Mouse (Mus musculus) heart, embryonic 13.5 days (tissue): Measurements from ENCODE around the gene Rer1. TPM values are rescaled to one million over a fixed set of nuclear protein-coding genes. Genes with fewer than 3 reads are reported as not detected.
A peak's percentile ranks its signal among the peaks of the same experiment; 100 is the strongest.
"Not testable (repeated sequence)": the region's sequence is repeated elsewhere in the genome, so short reads cannot be mapped to it uniquely, and the experiment has no call there.

Experiments
- ATAC-seq: fragments of 200-750 bp; cut with Nextera tagmentation; 2 replicates; pipeline ENCODE4 v1.8.0; 2017; ENCODE audit warnings: moderate TSS enrichment; ENCODE audit not compliant: insufficient number of reproducible peaks, low FRiP score, low TSS enrichment; ENCODE audit errors: extremely low read depth
- H3K27ac ChIP-seq: fragments of 300-500 bp; sonication (generic); replicated peaks from 2 replicates; pipeline ENCODE4 v1.5.1; 2015; ENCODE audit warnings: moderate library complexity, mild to moderate bottlenecking, inconsistent platforms
- H3K27me3 ChIP-seq: fragments of 300-500 bp; sonication (generic); replicated peaks from 2 replicates; pipeline ENCODE4 v1.6.1; 2015; ENCODE audit warnings: mild to moderate bottlenecking, inconsistent platforms
- H3K36me3 ChIP-seq: fragments of 300-500 bp; sonication (generic); 2 replicates; pipeline ENCODE4 v1.6.1; 2015; ENCODE audit warnings: mild to moderate bottlenecking, inconsistent platforms
- H3K4me1 ChIP-seq: fragments of 300-500 bp; sonication (generic); 2 replicates; pipeline ENCODE4 v1.6.1; 2015; ENCODE audit warnings: inconsistent platforms
- H3K4me2 ChIP-seq: fragments of 300-500 bp; sonication (generic); 2 replicates; pipeline ENCODE4 v1.6.1; 2015; ENCODE audit warnings: inconsistent platforms, mild to moderate bottlenecking, moderate library complexity
- H3K4me3 ChIP-seq: fragments of 300-500 bp; sonication (generic); 2 replicates; pipeline ENCODE4 v1.5.1; 2015; ENCODE audit warnings: moderate library complexity, mild to moderate bottlenecking, inconsistent platforms
- H3K9ac ChIP-seq: fragments of 300-500 bp; sonication (generic); 2 replicates; pipeline ENCODE4 v1.6.1; 2015; ENCODE audit warnings: inconsistent platforms, mild to moderate bottlenecking, moderate library complexity
- H3K9me3 ChIP-seq: fragments of 300-500 bp; sonication (generic); 2 replicates; pipeline ENCODE4 v1.6.1; 2016; ENCODE audit warnings: inconsistent platforms
- WGBS: fragments of 180-500 bp; shearing (Covaris S2); methylation state at CpG from one replicate; pipeline ENCODE4 v1.1.7; 2015; ENCODE audit warnings: mixed read lengths; 5-methylcytosine and 5-hydroxymethylcytosine counted together
- polyA plus RNA-seq: library from polyadenylated mRNA; unstranded; fragments of >200 nt; fragmentation: Nextera tagmentation; extraction: Ambion mirVana; gene quantifications from 2 replicates; pipeline ENCODE4 v1.2.1, GENCODE M21; 2015

Gene Rer1
- polyA plus RNA-seq, 1 experiment from 2014 or later: 114 TPM

DNA sequence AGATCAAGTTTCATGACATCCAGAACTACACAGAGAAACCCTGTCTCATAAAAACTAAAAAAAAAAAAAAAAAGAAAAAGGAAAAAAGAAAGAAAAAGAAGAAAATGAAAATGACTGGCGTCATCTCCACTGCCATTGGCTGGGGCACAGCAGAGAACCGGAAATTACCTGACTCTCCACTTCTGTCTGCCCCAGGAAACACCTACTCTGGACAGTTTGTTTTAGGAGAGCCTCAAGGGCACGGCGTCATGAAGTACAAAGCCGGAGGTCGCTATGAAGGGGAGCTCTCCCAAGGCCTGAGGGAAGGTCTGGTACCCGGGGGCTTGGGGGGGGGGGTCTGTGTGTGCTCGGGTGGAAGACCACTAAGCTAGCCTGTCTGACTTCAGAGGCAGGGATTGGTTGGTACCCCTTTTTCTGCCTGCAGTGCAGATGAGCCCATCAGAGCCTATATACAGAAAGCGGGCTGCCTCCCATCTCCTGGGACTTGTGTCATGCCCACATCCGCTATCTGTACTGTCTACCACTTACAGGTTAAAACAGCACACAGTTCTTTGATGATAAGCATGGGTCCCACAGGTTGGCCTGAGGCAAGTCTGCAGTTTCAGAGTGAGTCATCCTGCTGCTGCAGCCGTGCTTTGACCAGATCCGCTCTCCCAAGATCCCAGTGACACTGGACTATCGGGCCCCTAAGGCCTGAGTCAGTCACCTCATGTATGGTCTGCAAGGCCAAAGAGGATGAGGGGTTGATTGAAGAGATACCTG is 4.7 kb upstream of the Rer1 start:
- 84% methylated on average over 13 of the region's 13 CpGs for WGBS
- H3K27me3 ChIP-seq: no peaks in the 10 kb centered on the region
- no peak overlapping the region for H3K4me2 ChIP-seq
- no peak overlapping the region for H3K4me3 ChIP-seq
- no peaks in the 10 kb centered on the region for H3K9me3 ChIP-seq
- peaks cover 16% of the 10 kb centered on the region for H3K36me3 ChIP-seq
- H3K9ac ChIP-seq: no peak overlapping the region
- ATAC-seq: no peak
- H3K27ac ChIP-seq: no peak overlapping the region
- peaks cover 16% of the 10 kb centered on the region for H3K4me1 ChIP-seq

DNA sequence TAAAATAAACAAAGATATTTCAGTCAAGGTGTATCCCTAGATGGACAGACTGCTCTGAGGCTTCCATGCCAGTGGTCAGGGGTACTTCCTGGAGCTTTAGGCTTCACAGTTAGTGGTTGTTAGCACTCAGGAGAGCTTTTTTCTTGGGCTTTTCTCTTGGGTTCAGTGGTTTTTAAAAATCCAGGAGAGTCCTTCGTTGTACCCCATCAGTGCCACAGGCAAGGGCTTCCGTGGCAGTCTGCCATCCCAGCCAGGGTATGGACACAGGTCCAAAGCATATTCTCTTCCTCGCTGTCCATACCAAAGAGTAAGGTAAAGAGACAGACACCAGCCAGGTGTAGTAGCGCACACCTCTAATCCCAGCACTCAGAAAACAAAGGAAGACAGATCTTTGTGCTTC is 4.0 kb upstream of the Rer1 start:
- H3K36me3 ChIP-seq: peaks cover 16% of the 10 kb centered on the region
- 79% methylated on average over 4 of the region's 4 CpGs for WGBS
- ATAC-seq: no peak
- no peaks in the 10 kb centered on the region for H3K27me3 ChIP-seq
- peaks cover 17% of the 10 kb centered on the region for H3K4me1 ChIP-seq
- no peak overlapping the region for H3K27ac ChIP-seq
- H3K9me3 ChIP-seq: no peaks in the 10 kb centered on the region
- H3K4me2 ChIP-seq: no peak overlapping the region
- no peak overlapping the region for H3K4me3 ChIP-seq
- no peak overlapping the region for H3K9ac ChIP-seq

DNA sequence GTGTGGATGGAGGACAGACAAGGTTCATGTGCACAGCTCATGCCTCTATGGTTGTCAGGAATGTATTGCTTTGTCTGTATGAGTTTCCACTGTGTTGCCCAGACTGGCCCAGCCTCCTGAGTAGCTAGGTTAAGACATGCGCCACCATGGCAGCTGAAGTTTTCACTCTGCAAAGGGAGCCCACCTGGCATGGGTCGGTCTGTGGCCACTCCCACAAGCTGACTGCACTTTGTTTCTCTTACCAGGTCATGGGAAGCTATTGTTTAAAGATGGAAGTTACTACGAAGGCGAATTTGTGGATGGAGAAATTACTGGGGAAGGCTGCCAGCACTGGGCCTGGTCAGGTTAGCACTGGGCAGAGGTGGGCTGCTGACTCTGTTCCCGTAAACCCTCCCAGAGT is 3.1 kb upstream of the Rer1 start:
- Histone ChIP-seq H3K4me3 (no peak overlapping the region), H3K27me3 (no peaks in the 10 kb centered on the region), H3K4me1 (peaks cover 22% of the 10 kb centered on the region), H3K9me3 (no peaks in the 10 kb centered on the region), H3K4me2 (no peak overlapping the region), H3K36me3 (peaks cover 16% of the 10 kb centered on the region), H3K9ac (no peak overlapping the region), H3K27ac (no peak overlapping the region)
- no peak for ATAC-seq
- 86% methylated on average over 5 of the region's 5 CpGs for WGBS

GRCm38 (mm10) chr4:155085206-155086107 is 725 bp downstream of the Rer1 start:
- no peak for ATAC-seq
- WGBS: 4% methylated on average over 35 of the region's 35 CpGs

DNA sequence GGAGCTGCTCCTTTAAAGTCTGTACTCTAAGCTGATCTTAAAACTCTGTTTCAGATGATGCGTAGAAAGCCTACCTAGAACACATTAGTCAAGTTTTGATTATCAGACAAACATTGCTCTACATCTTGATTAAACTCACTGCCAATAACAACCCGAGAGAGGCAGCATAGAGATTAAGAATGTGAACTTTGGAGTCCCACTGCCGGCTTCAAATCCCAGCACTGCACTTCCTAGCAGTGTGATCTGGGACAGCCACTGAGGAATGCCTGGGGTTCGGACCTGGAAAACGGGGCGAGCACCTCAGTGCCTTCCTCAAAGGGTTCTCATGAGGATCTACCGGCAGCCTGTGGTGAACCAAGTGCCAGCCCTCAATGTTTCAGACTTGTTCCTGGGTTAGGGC is 1.8 kb downstream of the Rer1 start:
- no peak for ATAC-seq

More at GRCm38 (mm10) chr4:155085206-155086107, 725 bp downstream of the Rer1 start:
- Histone ChIP-seq H3K4me2 (peak overlapping the region; percentile 87), H3K9me3 (no peaks in the 10 kb centered on the region), H3K27ac (peak overlapping the region; percentile 90), H3K27me3 (no peaks in the 10 kb centered on the region), H3K4me3 (peak overlapping the region; percentile 70), H3K36me3 (peaks cover 40% of the 10 kb centered on the region), H3K9ac (peak overlapping the region; percentile 91), H3K4me1 (peaks cover 41% of the 10 kb centered on the region)

GRCm38 (mm10) chr4:155083553-155083952 is 2.6 kb downstream of the Rer1 start:
- Histone ChIP-seq H3K4me1 (peaks cover 41% of the 10 kb centered on the region), H3K4me2 (no peak overlapping the region), H3K36me3 (peaks cover 47% of the 10 kb centered on the region), H3K9me3 (no peaks in the 10 kb centered on the region), H3K27me3 (no peaks in the 10 kb centered on the region), H3K4me3 (no peak overlapping the region), H3K27ac (no peak overlapping the region), H3K9ac (peak overlapping the region; percentile 64)
- ATAC-seq: no peak
- WGBS: 94% methylated on average over 4 of the region's 4 CpGs

More for the DNA sequence above, 1.8 kb downstream of the Rer1 start:
- Histone ChIP-seq H3K9ac (peak overlapping the region; percentile 91), H3K4me1 (peaks cover 41% of the 10 kb centered on the region), H3K9me3 (no peaks in the 10 kb centered on the region), H3K27ac (no peak overlapping the region), H3K36me3 (peaks cover 44% of the 10 kb centered on the region), H3K27me3 (no peaks in the 10 kb centered on the region), H3K4me3 (peak overlapping the region; percentile 70; the same call in 1 of the 2 replicates), H3K4me2 (peak overlapping the region; percentile 87)
- 82% methylated on average over 7 of the region's 7 CpGs for WGBS

DNA sequence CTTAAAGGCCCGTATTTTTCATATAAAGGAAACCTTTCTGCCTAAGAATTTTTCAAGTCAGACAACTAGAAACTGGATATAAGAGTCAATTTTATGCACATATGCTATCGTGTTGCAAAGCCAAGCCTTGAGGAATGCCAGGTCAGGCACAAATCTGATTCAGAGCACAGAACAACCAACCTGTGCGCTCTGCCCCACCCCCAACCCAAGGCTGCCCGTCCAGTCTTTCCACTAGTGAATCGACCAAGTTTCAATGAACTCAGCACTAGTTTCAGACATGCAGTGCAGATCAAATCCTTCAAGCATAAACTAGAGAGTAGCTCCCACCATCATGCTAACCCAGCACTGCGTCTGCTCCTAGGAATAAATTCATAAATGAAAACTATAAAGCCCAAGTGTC is 6.5 kb downstream of the Rer1 start:
- WGBS: 91% methylated on average over 6 of the region's 6 CpGs
- no peaks in the 10 kb centered on the region for H3K27me3 ChIP-seq
- peaks cover 24% of the 10 kb centered on the region for H3K4me1 ChIP-seq
- H3K27ac ChIP-seq: no peak overlapping the region
- no peak overlapping the region for H3K9ac ChIP-seq
- no peak overlapping the region for H3K4me3 ChIP-seq
- no peak for ATAC-seq
- no peaks in the 10 kb centered on the region for H3K9me3 ChIP-seq
- H3K36me3 ChIP-seq: peaks cover 86% of the 10 kb centered on the region
- H3K4me2 ChIP-seq: no peak overlapping the region

DNA sequence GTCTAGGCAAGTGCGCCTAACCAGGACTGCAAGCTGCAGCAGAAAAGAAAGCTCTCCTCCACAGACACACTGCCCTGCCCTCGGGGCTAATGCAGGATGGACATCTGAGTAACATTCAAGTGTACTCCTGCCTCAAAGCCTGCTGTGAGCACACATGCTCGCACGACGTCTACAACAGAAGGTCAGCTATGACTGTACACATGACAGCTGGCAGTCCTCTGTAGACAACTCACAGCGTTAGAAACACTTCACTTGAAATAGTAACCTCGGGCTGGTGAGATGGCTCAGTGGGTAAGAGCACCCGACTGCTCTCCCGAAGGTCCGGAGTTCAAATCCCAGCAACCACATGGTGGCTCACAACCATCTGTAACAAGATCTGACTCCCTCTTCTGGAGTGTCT is 7.4 kb downstream of the Rer1 start:
- not testable (repeated sequence) for H3K27ac ChIP-seq, H3K4me3 ChIP-seq, H3K27me3 ChIP-seq, H3K4me2 ChIP-seq, ATAC-seq, H3K9ac ChIP-seq, H3K9me3 ChIP-seq
- Histone ChIP-seq H3K4me1 (peaks cover 15% of the 10 kb centered on the region), H3K36me3 (peaks cover 94% of the 10 kb centered on the region)
- WGBS: 87% methylated on average over 10 of the region's 10 CpGs

- H3K4me2 ChIP-seq: no peak overlapping the region
- ATAC-seq: no peak
- no peak overlapping the region for H3K4me3 ChIP-seq
- H3K9ac ChIP-seq: no peak overlapping the region
- WGBS: 85% methylated on average over 9 of the region's 9 CpGs
- H3K27ac ChIP-seq: no peak overlapping the region
- peaks cover 96% of the 10 kb centered on the region for H3K36me3 ChIP-seq
- H3K9me3 ChIP-seq: no peaks in the 10 kb centered on the region
- no peaks in the 10 kb centered on the region for H3K27me3 ChIP-seq
- no peaks in the 10 kb centered on the region for H3K4me1 ChIP-seq
Observed at GRCm38 (mm10) chr4:155076677-155077076, 9.5 kb downstream of the Rer1 start.

- Histone ChIP-seq H3K27me3 (no peaks in the 10 kb centered on the region), H3K4me3 (no peak overlapping the region), H3K9ac (no peak overlapping the region), H3K4me2 (no peak overlapping the region), H3K4me1 (no peaks in the 10 kb centered on the region), H3K36me3 (peaks cover 98% of the 10 kb centered on the region), H3K27ac (no peak overlapping the region), H3K9me3 (no peaks in the 10 kb centered on the region)
- ATAC-seq: no peak
- 91% methylated on average over 2 of the region's 2 CpGs for WGBS
Observed at GRCm38 (mm10) chr4:155075813-155076212, 10.4 kb downstream of the Rer1 start.

- H3K27ac ChIP-seq: no peak overlapping the region
- no peak overlapping the region for H3K9ac ChIP-seq
- H3K9me3 ChIP-seq: no peaks in the 10 kb centered on the region
- H3K27me3 ChIP-seq: no peaks in the 10 kb centered on the region
- 84% methylated on average over 9 of the region's 9 CpGs for WGBS
- ATAC-seq: no peak
- peaks cover 98% of the 10 kb centered on the region for H3K36me3 ChIP-seq
- H3K4me2 ChIP-seq: no peak overlapping the region
- no peaks in the 10 kb centered on the region for H3K4me1 ChIP-seq
- no peak overlapping the region for H3K4me3 ChIP-seq
Observed at GRCm38 (mm10) chr4:155075137-155075536, 11.0 kb downstream of the Rer1 start.
